10 mouse cellular contexts compared by ENCODE assay signal in genomic region chr5:121853368-121854051, GRCm38 (mm10). TPM values are rescaled to one million over a fixed set of nuclear protein-coding genes. Genes with fewer than 3 reads are reported as not detected.
DNase-seq lines count a peak whose midpoint lies in the region; ATAC-seq and TF ChIP-seq lines count a peak whose summit lies in the region.
"Had no signal": no experiment of that assay in that cellular context is flagged by ENCODE, and none has a peak within 500 bp of the region (broad histone marks: within the 10 kb centered on the region; RNA-seq: fewer than 3 reads in every experiment).

No protein-coding gene starts in this region.

- ATAC-seq in heart, embryonic 15.5 days (replicated peaks; ENCODE audit: insufficient number of reproducible peaks, insufficient read depth, low FRiP score, low read depth): no peak
- ATAC-seq in intestine, postnatal 0 days: peak; percentile 53
- 0 out of 2 replicates have a peak, but pooled peaks have one; percentile 33 for ATAC-seq in lung, embryonic 15.5 days (ENCODE audit: borderline replicate concordance, extremely low read depth, low FRiP score, low TSS enrichment)

- DNase-seq in heart, postnatal 36 days: no peak
- peak; percentile 65 for DNase-seq in cerebellum, adult 9-11 months
- DNase-seq in testis, postnatal 10 days (ENCODE audit: low spot score): no peak
- no peak for DNase-seq in adrenal gland, postnatal 10 days
- no peak for DNase-seq in spleen, adult 12 weeks (ENCODE audit: low spot score)
- DNase-seq: thymus, postnatal 14 days had no signal

- peaks cover 50% of the 10 kb centered on the region for H3K4me1 ChIP-seq in heart, embryonic 15.5 days (replicated peaks)
- 0 out of 2 replicates have a peak, but pooled peaks cover 7% of the 10 kb centered on the region for H3K4me1 ChIP-seq in intestine, postnatal 0 days (replicated peaks; ENCODE audit: control insufficient read depth, insufficient read depth, low read length)
- peaks cover 27% of the 10 kb centered on the region for H3K4me1 ChIP-seq in lung, embryonic 15.5 days

- intact Hi-C loops in heart, postnatal 36 days (cut with DNase I): loop anchor here (5.0 kb wide), 1 partner anchor 236 kb away; the partner anchor contains the start of gene Acad12

- no peak overlapping the region for H3K4me2 ChIP-seq in heart, embryonic 15.5 days
- H3K4me2 ChIP-seq in intestine, postnatal 0 days (replicated peaks; ENCODE audit: low read depth): peak overlapping the region; percentile 32
- H3K4me2 ChIP-seq in lung, embryonic 15.5 days: no peak overlapping the region

- no peaks in the 10 kb centered on the region for H3K9me3 ChIP-seq in heart, embryonic 15.5 days (replicated peaks)
- H3K9me3 ChIP-seq in intestine, postnatal 0 days (ENCODE audit: control insufficient read depth): no peaks in the 10 kb centered on the region
- no peaks in the 10 kb centered on the region for H3K9me3 ChIP-seq in lung, embryonic 15.5 days
- H3K9me3 ChIP-seq: megakaryocyte, embryonic 14.5 days had no signal

- WGBS in heart, embryonic 15.5 days: 80% methylated on average over 9 of the region's 9 CpGs
- 39% methylated on average over 9 of the region's 9 CpGs for WGBS in intestine, postnatal 0 days
- 77% methylated on average over 9 of the region's 9 CpGs for WGBS in lung, embryonic 15.5 days

- H3K27ac ChIP-seq in heart, embryonic 15.5 days: 0 out of 2 replicates have a peak overlapping the region, but pooled peaks have one; percentile 17
- peak overlapping the region; percentile 88 for H3K27ac ChIP-seq in intestine, postnatal 0 days (ENCODE audit: low read depth, low read length)
- H3K27ac ChIP-seq in lung, embryonic 15.5 days: peak overlapping the region; percentile 33; the same call in 1 of the 2 replicates

- H3K4me3 ChIP-seq in heart, embryonic 15.5 days: no peak overlapping the region
- no peak overlapping the region for H3K4me3 ChIP-seq in intestine, postnatal 0 days (ENCODE audit: low read depth, low read length)
- H3K4me3 ChIP-seq in lung, embryonic 15.5 days: no peak overlapping the region
- H3K4me3 ChIP-seq: megakaryocyte, embryonic 14.5 days had no signal

- H3K9ac ChIP-seq in heart, embryonic 15.5 days: no peak overlapping the region
- H3K9ac ChIP-seq in intestine, postnatal 0 days (ENCODE audit: low read depth, low read length): peak overlapping the region; percentile 22
- H3K9ac ChIP-seq in lung, embryonic 15.5 days: no peak overlapping the region

- no peaks in the 10 kb centered on the region for H3K27me3 ChIP-seq in heart, embryonic 15.5 days
- no peaks in the 10 kb centered on the region for H3K27me3 ChIP-seq in intestine, postnatal 0 days (replicated peaks; ENCODE audit: control insufficient read depth, insufficient read depth, low read length)
- no peaks in the 10 kb centered on the region for H3K27me3 ChIP-seq in lung, embryonic 15.5 days

- peaks cover 18% of the 10 kb centered on the region; the same call in 1 of the 2 replicates for H3K36me3 ChIP-seq in heart, embryonic 15.5 days
- peaks cover 33% of the 10 kb centered on the region for H3K36me3 ChIP-seq in intestine, postnatal 0 days (ENCODE audit: control insufficient read depth, insufficient read depth)
- peaks cover 22% of the 10 kb centered on the region for H3K36me3 ChIP-seq in lung, embryonic 15.5 days

- TF ChIP-seq CTCF in intestine, postnatal 0 days (IDR thresholded peaks at IDR 0.05; ENCODE audit: low read depth): no peak

RNA-seq across cellular contexts. Expression of gene Pheta1, which starts 4.7 kb away (rescaled TPM):
- polyA plus RNA-seq in heart, embryonic 15.5 days (2015; fragmentation: Nextera tagmentation; extraction: Ambion mirVana): 15.1 and 18.2 TPM in 2 replicates
- 10 to 100 TPM; 11.6 to 12.6 TPM for total RNA-seq in heart, postnatal 36 days (2021)
- polyA plus RNA-seq in intestine, postnatal 0 days (2015; fragmentation: Nextera tagmentation; extraction: Ambion mirVana): 65.0 and 66.5 TPM in 2 replicates
- polyA plus RNA-seq in lung, embryonic 15.5 days (2015; fragmentation: Nextera tagmentation; extraction: Ambion mirVana): 27.2 and 27.5 TPM in 2 replicates
- 10 to 100 TPM; 10.1 to 10.6 TPM for total RNA-seq in adrenal gland, postnatal 10 days (2021)

RNA-seq across cellular contexts. Expression of gene Sh2b3, which starts 16.1 kb away (rescaled TPM):
- polyA plus RNA-seq in heart, embryonic 15.5 days (2015; fragmentation: Nextera tagmentation; extraction: Ambion mirVana): 13.2 and 18.5 TPM in 2 replicates
- 10 to 100 TPM; 23.8 to 28.1 TPM for total RNA-seq in heart, postnatal 36 days (2021)
- polyA plus RNA-seq in intestine, postnatal 0 days (2015; fragmentation: Nextera tagmentation; extraction: Ambion mirVana): 11.8 and 12.2 TPM in 2 replicates
- 20.5 and 21.2 TPM in 2 replicates for polyA plus RNA-seq in lung, embryonic 15.5 days (2015; fragmentation: Nextera tagmentation; extraction: Ambion mirVana)
- 10 to 100 TPM; 37.0 to 41.7 TPM for total RNA-seq in adrenal gland, postnatal 10 days (2021)

Comparison
In these comparisons a context has a peak if more than half of its experiments do, and no peak if none do; other contexts are left out.
1. H3K27ac ChIP-seq: peak in every context shown above with its lines; median percentile 88 in intestine, postnatal 0 days; 33 in lung, embryonic 15.5 days; 17 in heart, embryonic 15.5 days.